Mouse (Mus musculus) embryonic facial prominence, embryonic 10.5 days (tissue): ENCODE data around the gene Clmp. TPM values are rescaled to one million over a fixed set of nuclear protein-coding genes. Genes with fewer than 3 reads are reported as not detected.
"Not testable (repeated sequence)": the region's sequence is repeated elsewhere in the genome, so short reads cannot be mapped to it uniquely, and the experiment has no call there.

Experiments
- DNase-seq: peaks from one replicate; pipeline ENCODE4 v3.0.0-alpha.2; 2017; ENCODE audit warnings: low spot score
- H3K27ac ChIP-seq: fragments of 300-500 bp; sonication (generic); replicated peaks from 2 replicates; pipeline ENCODE4 v1.5.1; 2016; ENCODE audit warnings: mild to moderate bottlenecking
- H3K27me3 ChIP-seq: fragments of 300-500 bp; sonication (generic); replicated peaks from 2 replicates; pipeline ENCODE4 v1.6.1; 2016; ENCODE audit warnings: low read depth, mild to moderate bottlenecking; ENCODE audit not compliant: poor library complexity, severe bottlenecking
- H3K36me3 ChIP-seq: fragments of 300-500 bp; sonication (generic); replicated peaks from 2 replicates; pipeline ENCODE4 v1.6.1; 2016; ENCODE audit warnings: mild to moderate bottlenecking, moderate library complexity
- H3K4me1 ChIP-seq: fragments of 300-500 bp; sonication (generic); 2 replicates; pipeline ENCODE4 v1.6.1; 2016
- H3K4me3 ChIP-seq: fragments of 300-500 bp; sonication (generic); 2 replicates; pipeline ENCODE4 v1.5.1; 2016; ENCODE audit warnings: mild to moderate bottlenecking, moderate library complexity
- H3K9me3 ChIP-seq: fragments of 300-500 bp; sonication (generic); 2 replicates; pipeline ENCODE4 v1.6.1; 2016; ENCODE audit warnings: mild to moderate bottlenecking
- WGBS: fragments of 180-500 bp; shearing (Covaris S2); methylation state at CpG from one replicate; pipeline ENCODE4 v1.1.7; 2016; 5-methylcytosine and 5-hydroxymethylcytosine counted together
- polyA plus RNA-seq: library from polyadenylated mRNA; unstranded; fragments of >200 nt; fragmentation: Nextera tagmentation; extraction: Ambion mirVana; gene quantifications from 2 replicates; pipeline ENCODE4 v1.2.1, GENCODE M21; 2016

Gene Clmp
- polyA plus RNA-seq, 1 experiment from 2014 or later = 45.6 TPM

DNA sequence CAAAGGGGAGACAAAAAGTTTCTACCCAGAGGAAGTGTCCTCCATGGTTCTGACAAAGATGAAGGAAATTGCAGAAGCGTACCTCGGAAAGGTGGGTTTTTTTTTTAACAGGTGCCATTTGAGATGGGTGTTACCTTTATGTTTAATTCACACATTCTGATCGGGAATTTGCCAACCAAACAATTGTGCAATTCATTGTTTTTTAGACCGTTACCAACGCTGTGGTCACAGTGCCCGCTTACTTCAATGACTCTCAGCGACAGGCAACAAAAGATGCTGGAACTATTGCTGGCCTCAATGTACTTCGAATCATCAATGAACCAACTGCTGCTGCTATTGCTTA lies 116.7 kb downstream of the Clmp start:
- not testable (repeated sequence) for H3K9me3 ChIP-seq, DNase-seq, H3K27me3 ChIP-seq, H3K27ac ChIP-seq
- H3K36me3 ChIP-seq = peaks cover 55% of the 10 kb centered on the region
- peak overlapping the region; percentile 99 for H3K4me3 ChIP-seq
- WGBS = 7% methylated on average over 8 of the region's 8 CpGs
- peaks cover 55% of the 10 kb centered on the region for H3K4me1 ChIP-seq

DNA sequence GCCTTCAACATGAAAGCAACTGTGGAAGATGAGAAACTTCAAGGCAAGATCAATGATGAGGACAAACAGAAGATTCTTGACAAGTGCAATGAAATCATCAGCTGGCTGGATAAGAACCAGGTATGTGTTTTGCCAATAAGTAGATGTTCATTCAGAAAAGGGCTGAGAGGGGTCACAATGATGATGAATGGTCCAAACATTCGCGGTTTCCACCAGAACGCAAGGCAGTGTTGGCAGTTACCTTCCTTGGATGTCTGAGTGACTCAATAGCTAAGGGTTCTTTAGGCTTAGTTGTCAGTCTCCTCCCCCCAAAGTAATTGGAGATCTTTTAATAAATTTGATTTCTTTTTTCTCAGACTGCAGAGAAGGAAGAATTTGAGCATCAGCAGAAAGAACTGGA lies 118.8 kb downstream of the Clmp start:
- peaks cover 59% of the 10 kb centered on the region for H3K36me3 ChIP-seq
- H3K9me3 ChIP-seq, H3K27me3 ChIP-seq, H3K27ac ChIP-seq, DNase-seq: not testable (repeated sequence)
- H3K4me1 ChIP-seq = peaks cover 49% of the 10 kb centered on the region
- peak overlapping the region; percentile 53; the same call in 1 of the 2 replicates for H3K4me3 ChIP-seq
- 74% methylated on average over 3 of the region's 3 CpGs for WGBS

DNA sequence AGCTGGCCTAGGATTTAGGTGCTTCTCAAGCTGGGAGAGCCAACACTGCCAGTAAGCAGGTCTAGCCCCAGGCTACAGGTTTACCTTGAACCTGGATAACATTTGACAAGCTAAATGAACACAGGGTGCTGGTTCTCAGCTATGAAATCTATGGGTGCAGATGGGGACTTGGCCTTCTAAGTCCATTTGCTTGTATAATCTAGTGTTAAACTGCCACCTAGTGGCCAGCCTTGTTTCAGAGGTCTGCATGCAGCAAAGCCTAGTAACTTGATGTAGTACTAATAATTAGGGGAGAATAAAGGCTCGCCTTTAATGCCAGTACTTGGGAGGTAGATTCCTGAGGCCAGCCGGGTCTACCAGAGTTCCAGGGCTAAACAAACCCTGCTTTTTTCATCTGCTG lies 119.5 kb downstream of the Clmp start:
- Histone ChIP-seq H3K4me3 (peak overlapping the region; percentile 53), H3K27ac (no peak overlapping the region), H3K27me3 (no peaks in the 10 kb centered on the region), H3K36me3 (peaks cover 59% of the 10 kb centered on the region), H3K9me3 (no peaks in the 10 kb centered on the region), H3K4me1 (peaks cover 45% of the 10 kb centered on the region)
- 23% methylated on average over 2 of the region's 2 CpGs for WGBS
- peak; percentile 65 for DNase-seq

DNA sequence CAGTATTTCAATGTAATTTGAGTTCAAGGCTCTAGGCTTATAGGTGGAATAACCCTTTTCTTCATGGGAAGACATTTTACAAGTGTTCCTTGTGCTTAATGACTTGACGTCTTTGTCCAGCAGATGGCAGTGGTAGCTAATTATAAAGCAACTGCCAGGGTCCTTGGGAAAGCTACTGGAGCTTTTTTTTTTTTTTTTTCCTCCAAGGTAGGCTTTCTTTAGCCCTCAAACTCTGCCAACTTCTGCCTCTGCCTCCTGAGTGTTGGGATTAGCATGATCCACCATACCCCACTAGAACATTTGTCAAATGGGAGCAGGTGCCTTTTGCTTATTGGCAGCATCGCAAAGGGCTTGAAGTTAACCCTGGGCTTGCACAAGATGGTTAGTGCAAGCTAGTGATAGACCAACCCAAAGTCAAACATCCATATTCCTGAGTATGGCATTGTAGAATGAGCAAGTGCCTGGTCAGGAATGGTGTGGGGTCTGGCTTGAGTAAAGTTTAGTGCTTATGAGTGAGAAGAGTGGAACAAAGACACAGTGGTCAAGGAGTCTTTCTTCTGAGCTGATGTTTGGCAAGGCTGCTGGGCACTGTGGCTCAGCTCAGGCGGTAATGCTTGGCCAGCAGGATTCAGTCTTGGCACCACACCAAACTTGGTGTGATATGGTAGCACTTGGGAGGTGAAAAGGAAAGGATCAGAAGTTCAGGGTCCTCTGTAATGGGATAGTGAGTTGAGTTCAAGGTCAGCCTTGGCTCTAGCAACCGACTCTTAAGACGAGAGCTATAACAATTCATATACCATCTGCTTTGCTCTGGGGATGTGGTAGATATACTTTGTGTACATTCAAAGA lies 120.9 kb downstream of the Clmp start:
- peak overlapping the region; percentile 5 for H3K27ac ChIP-seq
- peak; percentile 36 for DNase-seq
- H3K4me3 ChIP-seq = peak overlapping the region; percentile 5; the same call in 1 of the 2 replicates
- WGBS = 22% methylated on average over 5 of the region's 5 CpGs
- peaks cover 55% of the 10 kb centered on the region for H3K36me3 ChIP-seq
- H3K27me3 ChIP-seq = no peaks in the 10 kb centered on the region
- peaks cover 42% of the 10 kb centered on the region for H3K4me1 ChIP-seq
- no peaks in the 10 kb centered on the region for H3K9me3 ChIP-seq

DNA sequence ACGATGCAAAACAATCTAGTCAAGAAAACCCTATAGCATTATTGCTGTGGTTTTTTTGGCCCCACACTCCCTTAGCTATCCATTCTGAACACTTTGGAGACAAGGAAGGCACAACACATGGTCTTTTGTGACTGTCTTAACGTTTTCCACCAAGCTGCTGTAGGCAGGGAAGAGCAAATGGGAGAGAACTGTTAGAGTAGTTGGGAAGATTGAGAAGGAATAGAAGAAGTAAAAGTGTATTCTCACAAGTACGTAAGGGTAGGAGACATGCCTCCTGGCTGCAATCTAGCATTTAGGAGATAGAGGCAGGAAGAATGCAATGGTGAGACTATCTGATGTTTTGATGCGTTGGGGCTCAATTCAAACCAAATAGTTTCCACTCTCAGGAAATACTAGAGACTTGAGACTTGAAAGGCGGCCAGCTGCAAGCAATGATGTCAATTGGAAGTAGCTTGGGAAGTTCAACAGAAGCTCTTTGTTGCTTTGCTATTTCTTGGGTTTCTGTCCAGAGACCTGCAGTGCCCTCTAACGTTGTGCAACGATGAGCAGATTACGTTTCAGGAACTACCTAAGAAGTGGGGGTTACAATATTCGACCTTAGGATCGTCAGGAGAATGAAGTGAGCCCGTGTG lies 121.6 kb downstream of the Clmp start:
- peak; percentile 67 for DNase-seq
- H3K27me3 ChIP-seq = no peaks in the 10 kb centered on the region
- H3K27ac ChIP-seq = peak overlapping the region; percentile 5
- 19% methylated on average over 11 of the region's 11 CpGs for WGBS
- H3K36me3 ChIP-seq = peaks cover 52% of the 10 kb centered on the region
- H3K9me3 ChIP-seq = no peaks in the 10 kb centered on the region
- peaks cover 42% of the 10 kb centered on the region for H3K4me1 ChIP-seq
- H3K4me3 ChIP-seq = no peak overlapping the region

DNA sequence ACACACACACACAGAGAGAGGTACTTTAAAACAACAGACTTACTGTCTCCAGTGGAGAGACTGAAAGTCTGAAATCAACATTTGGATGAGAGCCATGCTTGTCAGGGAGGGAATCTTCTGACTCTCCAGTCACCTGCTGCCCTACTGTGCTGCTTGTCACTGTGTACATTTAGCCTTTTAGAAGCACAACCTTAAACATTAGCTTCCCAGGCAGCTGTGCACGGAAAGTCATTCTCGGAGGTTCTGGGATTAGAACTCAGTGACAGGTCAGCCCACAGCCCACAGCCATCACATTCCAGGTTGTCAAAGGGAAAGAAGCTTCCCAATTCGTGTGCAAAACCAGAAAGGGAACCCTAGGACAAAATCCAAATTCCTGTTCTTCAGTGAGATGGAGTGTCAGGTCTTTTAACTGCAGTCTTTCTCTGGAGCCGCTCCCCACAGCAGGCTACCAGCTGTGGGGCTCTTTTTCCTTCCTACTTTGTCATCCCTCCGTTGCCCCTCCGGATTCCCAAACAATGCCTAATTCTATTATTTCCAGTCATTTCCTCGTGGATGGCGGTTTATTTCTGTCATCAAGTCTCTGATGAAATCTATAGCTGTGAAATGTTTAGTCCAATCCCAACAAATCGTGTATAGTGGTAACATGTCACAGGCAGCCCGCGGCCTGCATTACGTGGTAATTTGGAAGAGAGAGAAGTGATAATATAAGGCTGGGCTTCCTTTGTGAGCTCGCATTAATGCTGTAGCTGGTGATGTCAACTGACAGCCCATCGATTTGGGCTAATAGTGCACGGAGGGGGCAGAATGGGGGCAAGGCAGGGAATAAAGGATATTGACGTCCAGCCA lies 122.5 kb downstream of the Clmp start:
- H3K27ac ChIP-seq = peak overlapping the region; percentile 59
- peaks cover 42% of the 10 kb centered on the region for H3K4me1 ChIP-seq

DNA sequence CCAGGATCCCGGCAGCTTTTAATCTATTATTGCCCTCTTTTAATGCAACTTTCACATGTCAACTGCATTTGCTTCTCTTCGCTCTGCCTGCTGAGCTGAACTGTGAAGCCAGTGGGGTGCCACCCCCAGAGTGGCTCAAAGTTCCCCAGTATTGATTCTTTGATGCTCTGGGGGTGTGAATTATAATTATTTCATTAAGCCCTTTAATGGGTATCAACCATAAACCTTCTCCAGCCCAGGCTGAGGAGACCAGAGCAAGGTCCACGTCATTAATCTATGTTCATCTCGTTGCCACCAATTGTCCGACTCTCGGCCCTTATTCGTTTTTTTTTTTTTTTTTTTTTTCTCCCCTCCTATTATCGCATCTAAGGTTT lies 123.1 kb downstream of the Clmp start:
- Histone ChIP-seq H3K4me1 (peaks cover 37% of the 10 kb centered on the region), H3K4me3 (no peak overlapping the region), H3K27ac (no peak overlapping the region), H3K27me3 (no peaks in the 10 kb centered on the region), H3K9me3 (no peaks in the 10 kb centered on the region), H3K36me3 (peaks cover 44% of the 10 kb centered on the region)
- no peak for DNase-seq
- 76% methylated on average over 8 of the region's 8 CpGs for WGBS

More for the DNA sequence above, 122.5 kb downstream of the Clmp start:
- WGBS = 40% methylated on average over 16 of the region's 16 CpGs
- Histone ChIP-seq H3K27me3 (no peaks in the 10 kb centered on the region), H3K9me3 (no peaks in the 10 kb centered on the region), H3K36me3 (peaks cover 47% of the 10 kb centered on the region), H3K4me3 (no peak overlapping the region)
- DNase-seq = peak; percentile 19

DNA sequence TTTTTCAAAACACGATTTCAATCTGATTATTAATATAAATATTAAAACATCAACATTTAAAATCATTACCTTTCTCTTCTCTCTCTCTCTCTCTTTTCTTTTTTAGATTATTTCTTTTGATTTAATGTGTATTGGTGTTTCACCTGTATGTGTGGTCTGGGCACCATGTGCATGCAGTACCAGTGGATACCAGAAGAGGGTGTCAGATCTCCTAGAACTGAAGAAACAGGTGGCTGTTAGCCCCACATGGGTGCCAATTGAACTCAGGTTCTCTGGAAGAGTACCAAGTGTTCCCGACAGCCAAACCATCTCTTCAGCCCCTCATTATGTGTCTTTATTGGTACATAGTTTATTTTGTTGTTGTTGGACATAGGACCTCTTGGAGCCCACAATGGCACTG lies 126.1 kb downstream of the Clmp start:
- Histone ChIP-seq H3K36me3 (peaks cover 16% of the 10 kb centered on the region), H3K4me1 (peaks cover 19% of the 10 kb centered on the region), H3K27ac (no peak overlapping the region), H3K4me3 (no peak overlapping the region), H3K9me3 (no peaks in the 10 kb centered on the region), H3K27me3 (no peaks in the 10 kb centered on the region)
- WGBS = 47% methylated on average over 2 of the region's 2 CpGs
- DNase-seq = peak; percentile 22

DNA sequence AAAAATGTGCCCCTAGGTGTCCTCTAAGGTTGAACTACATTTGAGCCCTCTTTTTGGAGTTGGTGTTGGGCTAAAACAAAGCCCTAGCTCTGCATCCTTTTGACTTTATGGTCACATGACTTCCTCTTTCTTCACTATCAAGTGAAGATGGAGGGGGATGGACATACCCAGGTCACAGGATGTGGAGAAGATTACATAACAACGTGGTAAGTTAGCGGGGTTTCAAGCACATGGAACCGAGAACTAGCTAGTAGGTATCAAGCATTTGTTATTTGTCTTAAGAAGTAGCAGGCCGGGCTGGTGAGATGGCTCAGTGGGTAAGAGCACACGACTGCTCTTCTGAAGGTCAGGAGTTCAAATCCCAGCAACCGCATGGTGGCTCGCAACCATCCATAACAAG lies 128.3 kb downstream of the Clmp start:
- no peak overlapping the region for H3K4me3 ChIP-seq
- DNase-seq = no peak
- H3K9me3 ChIP-seq = no peaks in the 10 kb centered on the region
- no peaks in the 10 kb centered on the region for H3K27me3 ChIP-seq
- peaks cover 9% of the 10 kb centered on the region for H3K36me3 ChIP-seq
- WGBS = 89% methylated on average over 7 of the region's 7 CpGs
- H3K4me1 ChIP-seq = no peaks in the 10 kb centered on the region
- no peak overlapping the region for H3K27ac ChIP-seq

DNA sequence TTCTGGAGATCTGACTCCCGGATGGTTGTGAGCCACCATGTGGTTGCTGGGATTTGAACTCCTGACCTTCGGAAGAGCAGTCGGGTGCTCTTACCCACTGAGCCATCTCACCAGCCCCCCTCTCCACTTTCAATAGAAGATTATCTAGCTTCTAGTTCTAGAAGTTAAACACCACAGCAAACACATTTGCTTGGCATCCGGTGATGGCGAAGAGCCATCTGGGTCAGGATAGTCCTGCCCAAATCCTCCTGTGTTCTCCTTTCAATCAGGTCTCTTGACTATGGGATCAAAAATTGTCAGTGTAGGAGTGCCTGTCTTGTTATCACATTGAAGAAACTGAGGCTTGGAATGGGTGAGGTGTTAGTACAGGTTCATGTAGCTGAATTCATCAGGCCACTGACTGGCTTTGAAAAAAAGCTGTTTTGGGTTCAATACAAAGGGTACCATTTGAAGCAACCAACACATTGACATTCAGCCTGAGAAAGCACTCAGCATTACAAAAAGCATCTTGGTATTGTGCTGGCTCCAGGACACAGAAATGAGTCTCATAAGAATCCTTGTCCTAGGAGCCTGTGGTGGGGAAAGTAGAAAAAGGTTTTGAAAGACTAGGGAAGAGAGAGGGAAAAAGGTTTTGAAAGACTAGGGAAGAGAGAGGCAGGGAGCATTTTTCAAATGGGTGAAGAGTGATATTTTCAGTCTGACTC lies 131.7 kb downstream of the Clmp start:
- H3K4me3 ChIP-seq = no peak overlapping the region
- whole genome bisulfite sequencing = 85% methylated on average over 5 of the region's 5 CpGs
- no peaks in the 10 kb centered on the region for H3K27me3 ChIP-seq
- H3K27ac ChIP-seq = no peak overlapping the region
- H3K36me3 ChIP-seq = peaks cover 5% of the 10 kb centered on the region; the same call in 1 of the 2 replicates
- H3K4me1 ChIP-seq = peaks cover 10% of the 10 kb centered on the region
- H3K9me3 ChIP-seq = no peaks in the 10 kb centered on the region
- DNase-seq = no peak

DNA sequence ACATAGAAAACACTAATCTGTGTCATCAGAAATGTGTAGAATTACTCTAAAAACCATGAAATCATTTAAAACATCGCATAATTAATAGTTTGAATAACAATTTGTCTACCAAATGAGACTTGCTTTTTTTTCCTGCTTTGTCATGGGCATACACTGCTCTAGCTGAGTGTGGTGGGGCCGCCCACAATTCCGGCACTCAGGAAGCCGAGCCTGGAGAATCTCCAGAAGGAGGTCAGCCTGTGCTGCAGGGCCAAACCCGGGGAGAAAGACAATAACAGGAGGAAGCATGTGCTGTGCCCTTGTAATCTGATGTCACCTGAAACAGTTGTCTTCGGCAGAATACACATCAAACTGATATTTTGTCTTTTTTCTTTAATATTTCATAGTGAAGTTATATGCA lies 139.8 kb downstream of the Clmp start:
- H3K27me3 ChIP-seq = peaks cover 15% of the 10 kb centered on the region
- no peaks in the 10 kb centered on the region for H3K9me3 ChIP-seq
- no peak overlapping the region for H3K4me3 ChIP-seq
- H3K4me1 ChIP-seq = peaks cover 17% of the 10 kb centered on the region
- DNase-seq = no peak
- WGBS = 47% methylated on average over 6 of the region's 6 CpGs
- H3K36me3 ChIP-seq = no peaks in the 10 kb centered on the region
- H3K27ac ChIP-seq = no peak overlapping the region

DNA sequence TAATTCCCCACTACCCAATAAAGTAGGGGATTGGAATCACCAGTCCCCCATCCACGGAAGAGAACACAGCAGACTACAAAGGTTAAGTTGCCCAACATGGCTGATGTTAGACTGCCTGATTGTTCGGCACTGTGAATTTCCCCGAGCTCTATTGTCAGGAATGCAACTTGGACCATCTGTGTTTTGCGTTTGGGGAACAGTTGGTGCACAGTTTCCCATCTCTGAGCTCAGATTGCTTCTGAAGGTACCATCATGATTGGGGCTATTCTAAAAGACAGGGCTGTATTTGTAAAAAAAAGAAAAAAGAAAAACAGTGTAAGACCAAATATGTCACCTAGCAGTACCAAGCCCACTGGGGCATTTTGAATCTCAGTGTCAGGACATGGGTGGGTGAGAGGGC lies 141.6 kb downstream of the Clmp start:
- H3K27ac ChIP-seq = no peak overlapping the region
- peaks cover 15% of the 10 kb centered on the region for H3K27me3 ChIP-seq
- WGBS = 82% methylated on average over 4 of the region's 4 CpGs
- H3K9me3 ChIP-seq = no peaks in the 10 kb centered on the region
- H3K4me1 ChIP-seq = peaks cover 7% of the 10 kb centered on the region
- no peaks in the 10 kb centered on the region for H3K36me3 ChIP-seq
- H3K4me3 ChIP-seq = no peak overlapping the region
- DNase-seq = no peak
